Mouse (Mus musculus) CH12.LX (cell line): Measurements from ENCODE around the gene Dlgap1.

Experiments
- CTCF ChIP-seq, 2 experiments: IDR thresholded peaks in 1 of 2; conservative IDR thresholded peaks in 1 of 2; 2 replicates each; pipeline ENCODE4 v1.5.1; 2011 to 2012; ENCODE audit warnings: low read depth in 2 of 2, low read length in 2 of 2, improper control_type of control experiment in 1 of 2, inconsistent platforms in 1 of 2, mild to moderate bottlenecking in 1 of 2, moderate library complexity in 1 of 2
- EP300 ChIP-seq: IDR thresholded peaks from 2 replicates; pipeline ENCODE4 v1.6.1; 2011; ENCODE audit warnings: low read length, improper control_type of control experiment
- GABPA ChIP-seq: IDR thresholded peaks from 2 replicates; pipeline ENCODE4 v1.6.1; 2012; ENCODE audit warnings: low read depth, low read length, improper control_type of control experiment, inconsistent platforms; ENCODE audit not compliant: insufficient replicate concordance
- HCFC1 ChIP-seq: IDR thresholded peaks from 2 replicates; pipeline ENCODE4 v1.6.1; 2012; ENCODE audit warnings: low read depth, mild to moderate bottlenecking, inconsistent platforms, low read length, improper control_type of control experiment
- MAX ChIP-seq: IDR thresholded peaks from 2 replicates; pipeline ENCODE4 v1.6.1; 2011; ENCODE audit warnings: low read length, improper control_type of control experiment
- NRF1 ChIP-seq: IDR thresholded peaks from 2 replicates; pipeline ENCODE4 v1.6.1; 2014; ENCODE audit warnings: low read depth, mild to moderate bottlenecking, inconsistent platforms, low read length, improper control_type of control experiment, moderate library complexity
- POLR2A ChIP-seq: IDR thresholded peaks from 2 replicates; pipeline ENCODE4 v1.6.1; 2011; ENCODE audit warnings: low read depth, mild to moderate bottlenecking, improper control_type of control experiment, low read length
- RAD21 ChIP-seq: IDR thresholded peaks from 2 replicates; pipeline ENCODE4 v1.6.1; 2011; ENCODE audit warnings: low read depth, mild to moderate bottlenecking, low read length, improper control_type of control experiment, moderate library complexity
- TBP ChIP-seq: conservative IDR thresholded peaks from 2 replicates; pipeline ENCODE4 v1.6.1; 2011; ENCODE audit warnings: low read depth, low read length, improper control_type of control experiment
- TCF12 ChIP-seq: IDR thresholded peaks from 2 replicates; pipeline ENCODE4 v1.6.1; 2014; ENCODE audit warnings: low read depth, mild to moderate bottlenecking, inconsistent platforms, low read length, improper control_type of control experiment
- USF1 ChIP-seq: IDR thresholded peaks from 2 replicates; pipeline ENCODE4 v1.6.1; 2014; ENCODE audit warnings: low read depth, mild to moderate bottlenecking, inconsistent platforms, low read length, improper control_type of control experiment
- USF2 ChIP-seq: conservative IDR thresholded peaks from 2 replicates; pipeline ENCODE4 v1.6.1; 2011; ENCODE audit warnings: low read depth, low read length, improper control_type of control experiment
- ZC3H11A ChIP-seq: IDR thresholded peaks from 2 replicates; pipeline ENCODE4 v1.6.1; 2012; ENCODE audit warnings: low read depth, mild to moderate bottlenecking, inconsistent platforms, low read length, improper control_type of control experiment
- ZKSCAN1 ChIP-seq: IDR thresholded peaks from 2 replicates; pipeline ENCODE4 v1.6.1; 2012; ENCODE audit warnings: low read depth, inconsistent platforms, low read length, improper control_type of control experiment, borderline replicate concordance

DNA sequence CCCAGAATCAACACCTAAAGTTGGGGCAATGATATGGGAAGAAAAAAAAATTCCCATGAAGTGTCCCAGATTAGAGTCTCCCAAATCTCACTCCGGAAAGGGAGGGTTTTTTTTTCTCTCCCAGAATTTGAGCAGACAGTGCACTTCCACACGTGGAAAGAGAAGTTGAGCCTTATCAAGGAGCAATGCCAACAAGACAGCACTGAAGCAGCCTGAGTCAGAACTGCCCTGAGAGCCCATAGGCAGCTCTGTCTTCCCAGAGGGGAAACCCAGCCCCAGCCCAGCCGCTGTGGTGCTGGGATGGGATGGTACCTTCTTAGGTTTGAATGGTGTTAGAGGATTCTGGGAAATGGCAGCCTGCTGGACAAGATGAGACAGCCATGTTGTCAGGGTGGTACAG lies 753.3 kb downstream of the Dlgap1 start:
- TF ChIP-seq ZKSCAN1 (no peak), TBP (no peak), MAX (no peak), CTCF (conservative IDR thresholded peaks at IDR 0.05 in 1 of 2, IDR thresholded peaks at IDR 0.05 in 1 of 2; ENCODE audit: low read depth in 2 of 2, low read length in 2 of 2) (no peak), POLR2A (no peak), EP300 (no peak), ZC3H11A (no peak), HCFC1 (no peak), RAD21 (no peak), NRF1 (no peak), GABPA (no peak), USF2 (no peak), TCF12 (no peak), USF1 (no peak)
